Mouse (Mus musculus) gastrocnemius, adult 8-10 months (tissue): ENCODE measurements around the gene Stat6. TPM values are rescaled to one million over a fixed set of nuclear protein-coding genes. Genes with fewer than 3 reads are reported as not detected.

Source experiments
- DNase-seq, 2 experiments: peaks; one replicate each; pipeline ENCODE4 v3.0.0; 2022; ENCODE audit warnings: low spot score in 2 of 2
- total RNA-seq, 4 experiments: library from RNA; stranded (reverse); gene quantifications; 2 replicates each; pipeline ENCODE4 v1.2.4; 2022

Stat6 gene
- total RNA-seq, 4 experiments from 2014 or later = 14.1 to 15.3 (median 14.2) TPM

- DNase-seq = peak in 1 of 2 experiments; percentile 9
Observed at GRCm38 (mm10) chr10:127614236-127615033, 28.4 kb upstream of the Stat6 start.

GRCm38 (mm10) chr10:127615034-127615374, 27.8 kb upstream of the Stat6 start:
- no peak for DNase-seq

GRCm38 (mm10) chr10:127615591-127615990, 27.2 kb upstream of the Stat6 start:
- peak; percentile 64 to 70 for DNase-seq

GRCm38 (mm10) chr10:127616261-127616679, 26.5 kb upstream of the Stat6 start:
- no peak for DNase-seq

GRCm38 (mm10) chr10:127617294-127617693, 25.5 kb upstream of the Stat6 start:
- no peak for DNase-seq

GRCm38 (mm10) chr10:127618173-127618572, 24.6 kb upstream of the Stat6 start:
- no peak for DNase-seq

- no peak for DNase-seq
Observed at GRCm38 (mm10) chr10:127619119-127619721, 23.6 kb upstream of the Stat6 start.

GRCm38 (mm10) chr10:127619941-127620405, 22.8 kb upstream of the Stat6 start:
- DNase-seq = no peak

GRCm38 (mm10) chr10:127620406-127621190, 22.2 kb upstream of the Stat6 start, which contains the start of gene Lrp1:
Gene Lrp1 (minus strand): TSS chr10:127621148.
- no peak for DNase-seq

GRCm38 (mm10) chr10:127621191-127622056, 21.4 kb upstream of the Stat6 start:
- peak; percentile 91 to 93 for DNase-seq

GRCm38 (mm10) chr10:127622057-127622392, 20.8 kb upstream of the Stat6 start:
- peak in 1 of 2 experiments; percentile 72 for DNase-seq

GRCm38 (mm10) chr10:127622661-127623060, 20.1 kb upstream of the Stat6 start:
- DNase-seq = no peak

- no peak for DNase-seq
Observed at GRCm38 (mm10) chr10:127623439-127624216, 19.2 kb upstream of the Stat6 start.

GRCm38 (mm10) chr10:127626433-127626832, 16.4 kb upstream of the Stat6 start:
- no peak for DNase-seq

- DNase-seq = peak in 1 of 2 experiments; percentile 41
Observed at GRCm38 (mm10) chr10:127631261-127632214, 11.2 kb upstream of the Stat6 start.

- no peak for DNase-seq
Observed at GRCm38 (mm10) chr10:127632668-127633271, 10.0 kb upstream of the Stat6 start.

- DNase-seq = no peak
Observed at GRCm38 (mm10) chr10:127640421-127640820, 2.4 kb upstream of the Stat6 start.
